Mouse (Mus musculus) liver, embryonic 14.5 days (tissue): Measurements from ENCODE around the gene Pax8.

Experiments
- CTCF ChIP-seq: IDR thresholded peaks from 2 replicates; pipeline ENCODE4 v1.5.1; 2016; ENCODE audit warnings: antibody characterized with exemption, low read depth, control low read depth
- EP300 ChIP-seq: IDR thresholded peaks from 2 replicates; pipeline ENCODE4 v1.6.1; 2016; ENCODE audit warnings: antibody characterized with exemption, low read depth

GRCm38 (mm10) chr2:24413172-24413571 lies 62.2 kb downstream of the Pax8 start:
- TF ChIP-seq CTCF (no peak), EP300 (no peak)
